Mouse (Mus musculus) liver, postnatal 0 days (tissue): ENCODE data around the gene Camk2g. TPM values are rescaled to one million over a fixed set of nuclear protein-coding genes. Genes with fewer than 3 reads are reported as not detected.

Experiments used
- ATAC-seq: fragments of 200-750 bp; cut with Nextera tagmentation; 2 replicates; pipeline ENCODE4 v1.8.0; 2017; ENCODE audit warnings: mild to moderate bottlenecking, moderate library complexity
- DNase-seq: peaks from one replicate; pipeline ENCODE4 v3.0.0-alpha.2; 2016
- H3K27ac ChIP-seq: fragments of 300-500 bp; sonication (generic); 2 replicates; pipeline ENCODE4 v1.5.1; 2014; ENCODE audit warnings: antibody characterized with exemption, moderate library complexity, mild to moderate bottlenecking, low read depth
- H3K27me3 ChIP-seq: fragments of 300-500 bp; sonication (generic); 2 replicates; pipeline ENCODE4 v1.6.1; 2014; ENCODE audit warnings: low read length, control low read depth, mixed read lengths; ENCODE audit not compliant: insufficient read depth
- H3K36me3 ChIP-seq: fragments of 300-500 bp; sonication (generic); replicated peaks from 2 replicates; pipeline ENCODE4 v1.6.1; 2014; ENCODE audit warnings: mild to moderate bottlenecking, control low read depth, low read length, moderate library complexity, mixed read lengths; ENCODE audit not compliant: insufficient read depth
- H3K4me1 ChIP-seq: fragments of 300-500 bp; sonication (generic); 2 replicates; pipeline ENCODE4 v1.6.1; 2014; ENCODE audit warnings: antibody characterized with exemption, mild to moderate bottlenecking, control low read depth; ENCODE audit not compliant: insufficient read depth
- H3K4me2 ChIP-seq: fragments of 300-500 bp; sonication (generic); 2 replicates; pipeline ENCODE4 v1.6.1; 2014; ENCODE audit warnings: low read depth, mild to moderate bottlenecking, low read length, moderate library complexity, mixed read lengths
- H3K4me3 ChIP-seq: fragments of 300-500 bp; sonication (generic); 2 replicates; pipeline ENCODE4 v1.5.1; 2014; ENCODE audit warnings: low read depth, low read length
- H3K9ac ChIP-seq: fragments of 300-500 bp; sonication (generic); replicated peaks from 2 replicates; pipeline ENCODE4 v1.6.1; 2014; ENCODE audit warnings: mild to moderate bottlenecking, moderate library complexity
- H3K9me3 ChIP-seq: fragments of 300-500 bp; sonication (generic); 2 replicates; pipeline ENCODE4 v1.6.1; 2016; ENCODE audit warnings: mild to moderate bottlenecking, control low read depth, low read length, mixed read lengths
- CTCF ChIP-seq: sonication (generic); IDR thresholded peaks from 2 replicates; pipeline ENCODE4 v1.5.1; 2016; ENCODE audit warnings: antibody characterized with exemption, low read depth
- EP300 ChIP-seq: IDR thresholded peaks from 2 replicates; pipeline ENCODE4 v1.6.1; 2016; ENCODE audit warnings: antibody characterized with exemption, low read depth, mild to moderate bottlenecking
- WGBS: fragments of 180-500 bp; shearing (Covaris S2); extraction: QIAGEN DNeasy Blood & Tissue Kit; methylation state at CpG from one replicate; pipeline ENCODE4 v1.1.7; 2014; ENCODE audit not compliant: insufficient replicate concordance; 5-methylcytosine and 5-hydroxymethylcytosine counted together
- polyA plus RNA-seq: library from polyadenylated mRNA; unstranded; fragments of >200 nt; fragmentation: Nextera tagmentation; extraction: Ambion mirVana; gene quantifications from 2 replicates; pipeline ENCODE4 v1.2.1, GENCODE M21; 2015

Camk2g gene
- polyA plus RNA-seq, 1 experiment from 2014 or later, result 6.6 TPM

DNA sequence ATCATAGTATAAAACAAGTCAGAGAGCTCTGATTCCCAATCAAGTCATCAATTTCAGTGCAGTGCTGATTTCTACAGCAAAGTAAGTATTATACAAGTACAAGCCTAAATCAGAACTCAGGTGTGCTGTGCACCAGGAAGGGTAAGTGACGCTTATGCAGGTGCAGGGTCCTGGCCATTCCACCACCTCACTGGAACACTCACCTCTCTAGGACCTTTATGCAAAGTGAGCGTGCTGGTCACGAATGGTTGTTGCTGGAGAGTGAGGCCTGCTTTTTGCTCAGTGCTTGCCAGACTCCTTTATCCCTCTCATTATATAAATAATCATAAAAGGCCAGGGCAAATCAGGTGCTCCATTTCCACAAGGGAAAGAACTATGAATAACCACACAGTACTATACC lies 93.5 kb downstream of the Camk2g start:
- ATAC-seq, result no peak
- Histone ChIP-seq H3K27ac (no peak overlapping the region), H3K9me3 (no peaks in the 10 kb centered on the region), H3K27me3 (no peaks in the 10 kb centered on the region), H3K4me3 (no peak overlapping the region), H3K9ac (no peak overlapping the region), H3K4me2 (no peak overlapping the region), H3K4me1 (peaks cover 33% of the 10 kb centered on the region), H3K36me3 (peaks cover 11% of the 10 kb centered on the region; the same call in 1 of the 2 replicates)
- WGBS, result 84% methylated on average over 3 of the region's 3 CpGs
- no peak for DNase-seq
- no peak for TF ChIP-seq CTCF
- TF ChIP-seq EP300, result no peak

DNA sequence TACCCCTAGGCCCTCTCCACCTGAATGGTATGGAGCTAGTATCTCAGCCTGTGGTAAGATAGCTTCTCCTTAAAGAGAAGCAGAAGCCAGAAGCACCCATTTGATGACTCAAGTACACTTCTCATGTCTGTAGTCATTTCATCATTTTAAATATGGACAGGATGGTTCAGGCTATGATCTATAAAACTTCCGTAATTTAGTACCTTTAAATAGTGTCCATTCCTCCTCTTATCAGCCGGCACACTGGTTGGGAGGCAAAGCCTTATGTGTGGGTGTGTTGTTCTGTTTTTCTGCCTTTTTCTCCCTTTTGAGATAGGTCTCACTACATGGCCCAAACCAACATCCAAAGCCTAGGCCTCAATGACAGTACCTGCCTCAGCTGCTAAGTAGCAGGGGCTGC lies 95.4 kb downstream of the Camk2g start:
- no peak for DNase-seq
- Histone ChIP-seq H3K9me3 (no peaks in the 10 kb centered on the region), H3K27me3 (no peaks in the 10 kb centered on the region), H3K4me2 (no peak overlapping the region), H3K9ac (no peak overlapping the region), H3K36me3 (peaks cover 15% of the 10 kb centered on the region), H3K4me3 (no peak overlapping the region), H3K27ac (no peak overlapping the region), H3K4me1 (peaks cover 39% of the 10 kb centered on the region)
- no peak for TF ChIP-seq CTCF
- no peak for TF ChIP-seq EP300
- 51% methylated on average over 2 of the region's 2 CpGs for WGBS
- ATAC-seq, result no peak

- ATAC-seq (no peak), DNase-seq (peak; percentile 56)
- Histone ChIP-seq H3K4me2 (peak overlapping the region; percentile 93), H3K4me3 (no peak overlapping the region), H3K9me3 (no peaks in the 10 kb centered on the region), H3K27ac (0 out of 2 replicates have a peak overlapping the region, but pooled peaks have one; percentile 0), H3K4me1 (peaks cover 38% of the 10 kb centered on the region), H3K9ac (peak overlapping the region; percentile 8; the same call in 1 of the 2 replicates), H3K36me3 (peaks cover 29% of the 10 kb centered on the region), H3K27me3 (no peaks in the 10 kb centered on the region)
- no peak for TF ChIP-seq EP300
- TF ChIP-seq CTCF, result peak; percentile 69
- 19% methylated on average over 1 of the region's 1 CpGs for WGBS
Measured at GRCm38 (mm10) chr14:20696986-20697385, 96.9 kb downstream of the Camk2g start.

GRCm38 (mm10) chr14:20695761-20696520 lies 97.9 kb downstream of the Camk2g start:
- Histone ChIP-seq H3K9me3 (no peaks in the 10 kb centered on the region), H3K27ac (peak overlapping the region; percentile 96), H3K36me3 (peaks cover 39% of the 10 kb centered on the region), H3K4me2 (peak overlapping the region; percentile 93), H3K4me3 (peak overlapping the region; percentile 93), H3K4me1 (peaks cover 29% of the 10 kb centered on the region), H3K9ac (peak overlapping the region; percentile 93), H3K27me3 (no peaks in the 10 kb centered on the region)
- ATAC-seq, result no peak
- no peak for DNase-seq
- no peak for TF ChIP-seq CTCF
- 18% methylated on average over 27 of the region's 27 CpGs for WGBS

DNA sequence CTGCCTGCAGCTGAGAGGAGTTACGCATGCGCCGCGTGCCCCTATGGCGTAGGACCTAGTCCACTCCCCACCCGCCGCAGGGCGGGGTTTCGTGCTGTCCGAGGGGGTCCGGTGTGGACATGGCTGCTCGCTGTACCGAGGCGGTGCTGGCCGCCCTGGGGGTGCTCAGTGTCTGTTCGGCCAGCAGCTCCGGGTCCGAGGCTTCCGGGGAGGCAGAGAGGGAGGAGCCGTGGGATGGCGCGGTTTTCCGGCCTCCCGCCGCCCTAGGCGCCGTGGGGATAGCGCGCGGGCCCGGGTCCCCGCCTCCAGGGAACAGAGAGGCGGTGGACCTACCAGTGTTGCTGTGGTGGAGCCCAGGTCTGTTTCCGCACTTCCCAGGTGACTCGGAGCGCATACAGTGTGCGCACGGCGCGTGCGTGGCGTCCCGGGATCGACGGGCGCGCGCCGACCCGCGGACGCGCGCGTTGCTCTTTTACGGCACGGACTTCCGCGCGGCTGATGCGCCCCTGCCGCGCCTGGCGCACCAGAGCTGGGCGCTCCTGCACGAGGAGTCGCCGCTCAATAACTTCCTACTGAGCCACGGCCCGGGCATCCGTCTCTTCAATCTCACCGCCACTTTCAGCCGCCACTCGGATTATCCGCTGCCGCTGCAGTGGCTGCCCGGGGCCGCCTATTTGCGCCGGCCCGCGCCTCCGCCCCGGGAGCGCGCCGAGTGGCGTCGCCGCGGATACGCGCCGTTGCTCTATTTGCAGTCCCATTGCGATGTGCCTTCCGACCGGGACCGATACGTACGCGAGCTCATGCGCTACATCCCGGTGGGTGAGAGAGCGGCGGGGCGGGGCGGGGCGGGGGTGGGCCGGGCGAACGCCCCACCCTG lies 98.8 kb downstream of the Camk2g start, which contains the start of gene Fut11:
TSS of gene Fut11 (plus strand) at position 85 of the 877 bp plus-strand sequence.
- Histone ChIP-seq H3K4me3 (peak within 1 kb of the TSS; percentile 93), H3K36me3 (peaks cover 42% of the 10 kb centered on the region), H3K9ac (peak within 1 kb of the TSS; percentile 93), H3K27me3 (no peaks in the 10 kb centered on the region), H3K9me3 (no peaks in the 10 kb centered on the region), H3K4me1 (peaks cover 29% of the 10 kb centered on the region), H3K27ac (peak within 1 kb of the TSS; percentile 96), H3K4me2 (peak within 1 kb of the TSS; percentile 93)
- DNase-seq, result peak; percentile 86
- under 1% methylated on average over 100 of the region's 111 CpGs for WGBS
- peak; percentile 85 for ATAC-seq
- TF ChIP-seq CTCF (no peak), EP300 (no peak)
